ENCODE assay signal across 8 mouse cellular contexts in the genomic region with DNA sequence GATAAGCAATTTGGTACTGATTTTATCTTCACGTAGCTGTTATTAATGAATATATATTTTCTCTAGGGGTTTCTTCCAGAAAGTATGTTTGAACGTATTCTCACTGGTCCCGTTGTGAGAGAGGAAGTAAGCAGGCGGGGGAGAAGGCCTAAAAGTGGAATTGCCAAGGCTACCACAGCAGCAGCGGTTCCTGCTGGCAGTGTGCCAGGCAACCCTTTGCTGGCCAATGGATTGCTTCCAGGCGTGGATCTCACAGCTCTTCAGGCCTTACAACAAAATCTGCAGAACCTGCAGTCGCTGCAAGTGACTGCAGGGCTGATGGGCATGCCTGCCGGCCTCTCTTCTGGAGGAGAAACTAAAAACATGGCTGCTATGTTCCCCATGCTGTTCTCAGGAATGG. TPM values are rescaled to one million over a fixed set of nuclear protein-coding genes. Genes with fewer than 3 reads are reported as not detected.
DNase-seq lines count a peak whose midpoint lies in the region; ATAC-seq lines count a peak whose summit lies in the region.

No protein-coding gene starts in this region.

- peak; percentile 15 to 39 for DNase-seq in spleen, adult 18-20 months
- no peak for DNase-seq in spleen, adult 12 weeks (ENCODE audit: low spot score)
- peak; percentile 70 for DNase-seq in cerebellum, adult 9-10 months
- peak; percentile 64 for DNase-seq in ovary, postnatal 10 days (ENCODE audit: low spot score)

- 0 out of 2 replicates have a peak, but pooled peaks cover 2% of the 10 kb centered on the region for H3K4me1 ChIP-seq in kidney, embryonic 16.5 days (ENCODE audit: insufficient read depth, low read length)
- peaks cover 6% of the 10 kb centered on the region; the same call in 1 of the 2 replicates for H3K4me1 ChIP-seq in limb, embryonic 15.5 days

- no peaks in the 10 kb centered on the region for H3K9me3 ChIP-seq in kidney, embryonic 16.5 days (ENCODE audit: low read length)
- no peaks in the 10 kb centered on the region for H3K9me3 ChIP-seq in limb, embryonic 15.5 days

- 0 out of 2 replicates have a peak overlapping the region, but pooled peaks have one; percentile 29 for H3K27ac ChIP-seq in kidney, embryonic 16.5 days (ENCODE audit: low read length)
- peak overlapping the region; percentile 18; the same call in 1 of the 2 replicates for H3K27ac ChIP-seq in limb, embryonic 15.5 days

- ATAC-seq in granulocyte monocyte progenitor cell, adult 5-6 weeks (replicated peaks; ENCODE audit: poor library complexity, severe bottlenecking) = peak; percentile 94
- ATAC-seq in kidney, embryonic 16.5 days (ENCODE audit: low FRiP score, low TSS enrichment) = no peak
- ATAC-seq in limb, embryonic 15.5 days (ENCODE audit: insufficient number of reproducible peaks, low FRiP score, low TSS enrichment, low read depth) = no peak
- ATAC-seq in erythroblast, adult 5-6 weeks (replicated peaks; ENCODE audit: low FRiP score, poor library complexity, severe bottlenecking) = no peak

- peaks cover 35% of the 10 kb centered on the region for H3K36me3 ChIP-seq in kidney, embryonic 16.5 days (ENCODE audit: insufficient read depth, low read length)
- H3K36me3 ChIP-seq in limb, embryonic 15.5 days = peaks cover 49% of the 10 kb centered on the region

- no peak overlapping the region for H3K4me3 ChIP-seq in kidney, embryonic 16.5 days (ENCODE audit: low read length)
- H3K4me3 ChIP-seq in limb, embryonic 15.5 days = no peak overlapping the region

- no peaks in the 10 kb centered on the region for H3K27me3 ChIP-seq in kidney, embryonic 16.5 days (ENCODE audit: insufficient read depth, low read length)
- H3K27me3 ChIP-seq in limb, embryonic 15.5 days = no peaks in the 10 kb centered on the region

- no peak overlapping the region for H3K9ac ChIP-seq in kidney, embryonic 16.5 days (replicated peaks; ENCODE audit: low read length)
- H3K9ac ChIP-seq in limb, embryonic 15.5 days = no peak overlapping the region

- 46% methylated on average over 8 of the region's 8 CpGs for WGBS in kidney, embryonic 16.5 days
- 19% methylated on average over 8 of the region's 8 CpGs for WGBS in limb, embryonic 15.5 days

- no peak overlapping the region for H3K4me2 ChIP-seq in kidney, embryonic 16.5 days (replicated peaks; ENCODE audit: low read depth, low read length)
- no peak overlapping the region for H3K4me2 ChIP-seq in limb, embryonic 15.5 days

RNA-seq across cellular contexts. Expression of gene Rbl2, which starts 18.8 kb away (rescaled TPM):
- 29.3 and 58.5 TPM in 2 replicates for total RNA-seq in granulocyte monocyte progenitor cell, adult 5-6 weeks (2014; fragmentation: Nextera tagmentation)
- 49.2 and 60.7 TPM in 2 replicates for total RNA-seq in granulocyte monocyte progenitor cell, adult 5-6 weeks (2017)
- polyA plus RNA-seq in kidney, embryonic 16.5 days (2015; fragmentation: Nextera tagmentation; extraction: Ambion mirVana) = 19.1 and 22.8 TPM in 2 replicates
- polyA plus RNA-seq in limb, embryonic 15.5 days (2015; fragmentation: Nextera tagmentation; extraction: Ambion mirVana) = 19.1 and 19.6 TPM in 2 replicates
- total RNA-seq in erythroblast, adult 5-6 weeks (2015; ENCODE audit: low replicate concordance) = 19.4 and 25.3 TPM in 2 replicates
- 26.7 and 34.3 TPM in 2 replicates for total RNA-seq in erythroblast, adult 5-6 weeks (2017; ENCODE audit: low replicate concordance)
